Mouse (Mus musculus) cortical plate, adult 2 months (tissue): ENCODE measurements at regions not wholly inside any gene's neighbourhood (a gene's known extent, or its start where the extent isn't known, plus 50 kb on each side); places are given as distances from the start of the nearest gene placed in this dataset.

Source experiments
- CTCF ChIP-seq: fragments of 200-500 bp; IDR thresholded peaks from 2 replicates; pipeline ENCODE4 v1.5.1; 2011; ENCODE audit warnings: mild to moderate bottlenecking, control low read depth, low read length; ENCODE audit not compliant: insufficient read depth; ENCODE audit errors: extremely low read depth
- POLR2A ChIP-seq: fragments of 200-500 bp; IDR thresholded peaks from 2 replicates; pipeline ENCODE4 v1.6.1; 2011; ENCODE audit warnings: mild to moderate bottlenecking, low read length, control low read depth; ENCODE audit not compliant: insufficient read depth; ENCODE audit errors: extremely low read depth

DNA sequence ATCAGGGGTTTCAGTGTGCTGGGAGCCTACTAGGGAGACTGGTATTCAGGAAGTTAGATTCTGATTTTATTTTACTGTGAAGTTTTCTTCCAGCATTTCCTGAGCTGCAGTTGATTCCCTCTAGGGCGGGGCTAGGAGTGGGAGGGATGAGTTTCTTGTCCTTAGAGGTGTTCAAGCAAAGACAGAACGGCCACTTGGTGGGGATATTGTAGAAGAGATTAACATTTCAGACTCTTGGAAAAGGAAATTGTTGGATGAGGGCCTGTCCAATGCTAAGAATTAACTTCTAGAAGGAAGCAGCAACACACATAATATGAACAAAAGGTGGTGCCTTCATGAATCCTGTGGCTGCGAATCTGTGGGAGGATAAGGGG, 230.1 kb upstream of the Chd6 start:
- TF ChIP-seq CTCF (no peak), POLR2A (no peak)
